Mouse (Mus musculus) gastrocnemius, adult 18-20 months (tissue): ENCODE data around the gene Jade1. TPM values are rescaled to one million over a fixed set of nuclear protein-coding genes. Genes with fewer than 3 reads are reported as not detected.

Experiments used
- DNase-seq: peaks from one replicate; pipeline ENCODE4 v3.0.0; 2021; ENCODE audit warnings: low spot score
- total RNA-seq, 2 experiments: library from RNA; stranded (reverse); gene quantifications; 2 replicates each; pipeline ENCODE4 v1.2.3; 2021

Gene Jade1
- total RNA-seq, 2 experiments from 2014 or later: 17.7 to 19.4 TPM

- DNase-seq: no peak
Observed at GRCm38 (mm10) chr3:41548238-41548637, 7.3 kb upstream of the Jade1 start.

- DNase-seq: no peak
Observed at GRCm38 (mm10) chr3:41551671-41552070, 3.9 kb upstream of the Jade1 start.

GRCm38 (mm10) chr3:41552777-41553548 is 2.6 kb upstream of the Jade1 start:
- no peak for DNase-seq

- no peak for DNase-seq
Observed at GRCm38 (mm10) chr3:41553681-41554080, 1.9 kb upstream of the Jade1 start.

- DNase-seq: no peak
Observed at GRCm38 (mm10) chr3:41554480-41555475, 753 bp upstream of the Jade1 start.

- DNase-seq: no peak
Observed at GRCm38 (mm10) chr3:41556451-41557266, 1.1 kb downstream of the Jade1 start.

GRCm38 (mm10) chr3:41557267-41557995 is 1.9 kb downstream of the Jade1 start:
- DNase-seq: no peak

- DNase-seq: no peak
Observed at GRCm38 (mm10) chr3:41560489-41560888, 5.0 kb downstream of the Jade1 start.

- no peak for DNase-seq
Observed at GRCm38 (mm10) chr3:41561787-41562186, 6.3 kb downstream of the Jade1 start.

- peak; percentile 78 for DNase-seq
Observed at GRCm38 (mm10) chr3:41563211-41563931, 7.8 kb downstream of the Jade1 start.

GRCm38 (mm10) chr3:41563997-41564396 is 8.5 kb downstream of the Jade1 start:
- no peak for DNase-seq

GRCm38 (mm10) chr3:41564471-41565213 is 9.1 kb downstream of the Jade1 start:
- peak; percentile 62 for DNase-seq

- DNase-seq: peak; percentile 88
Observed at GRCm38 (mm10) chr3:41565410-41565823, 9.9 kb downstream of the Jade1 start.

GRCm38 (mm10) chr3:41565955-41566354 is 10.4 kb downstream of the Jade1 start:
- peak; percentile 83 for DNase-seq

GRCm38 (mm10) chr3:41569943-41570342 is 14.4 kb downstream of the Jade1 start:
- DNase-seq: no peak

GRCm38 (mm10) chr3:41572131-41572530 is 16.6 kb downstream of the Jade1 start:
- DNase-seq: no peak

GRCm38 (mm10) chr3:41572968-41573367 is 17.4 kb downstream of the Jade1 start:
- no peak for DNase-seq

- DNase-seq: no peak
Observed at GRCm38 (mm10) chr3:41574208-41574607, 18.7 kb downstream of the Jade1 start.

- peak; percentile 53 for DNase-seq
Observed at GRCm38 (mm10) chr3:41574720-41575435, 19.3 kb downstream of the Jade1 start.
